Mouse (Mus musculus) midbrain, embryonic 14.5 days (tissue): Measurements from ENCODE around the gene Ccdc125. TPM values are rescaled to one million over a fixed set of nuclear protein-coding genes. Genes with fewer than 3 reads are reported as not detected.

Source experiments
- polyA plus RNA-seq: library from polyadenylated mRNA; unstranded; fragments of >200 nt; fragmentation: Nextera tagmentation; extraction: Ambion mirVana; gene quantifications from 2 replicates; pipeline ENCODE4 v1.2.1, GENCODE M21; 2014

The Ccdc125 gene
- polyA plus RNA-seq, 1 experiment from 2014 or later: 2.0 TPM

Other genes starting within 250 kb of the Ccdc125 start
- gene Naip1, start 216.8 kb upstream of the Ccdc125 start, polyA plus RNA-seq: not detected in 2 replicates
- 73.8 and 81.1 TPM in 2 replicates for gene Gtf2h2, start 177.1 kb upstream of the Ccdc125 start, polyA plus RNA-seq
- gene Ocln, start 117.0 kb upstream of the Ccdc125 start, polyA plus RNA-seq: 4.3 and 7.4 TPM in 2 replicates
- gene Marveld2, start 52.7 kb upstream of the Ccdc125 start, polyA plus RNA-seq: 1.9 and 2.7 TPM in 2 replicates
- 344 and 368 TPM in 2 replicates for gene Ak6, start 18.7 kb upstream of the Ccdc125 start, polyA plus RNA-seq
- gene Rad17, start 18.7 kb upstream of the Ccdc125 start, polyA plus RNA-seq: 17.8 and 20.6 TPM in 2 replicates
- gene Taf9, start 18.1 kb upstream of the Ccdc125 start, polyA plus RNA-seq: 30.9 and 31.3 TPM in 2 replicates
- gene Cdk7, start 61.2 kb downstream of the Ccdc125 start, polyA plus RNA-seq: 43.2 and 46.0 TPM in 2 replicates
- gene Mrps36, start 74.9 kb downstream of the Ccdc125 start, polyA plus RNA-seq: 132 and 142 TPM in 2 replicates
- gene Cenph, start 106.2 kb downstream of the Ccdc125 start, polyA plus RNA-seq: 5.1 and 8.3 TPM in 2 replicates
- 31.0 and 69.9 TPM in 2 replicates for gene Ccnb1, start 116.9 kb downstream of the Ccdc125 start, polyA plus RNA-seq
- 29.0 and 38.7 TPM in 2 replicates for gene Slc30a5, start 163.7 kb downstream of the Ccdc125 start, polyA plus RNA-seq